ENCODE assay signal across 9 mouse cellular contexts in genomic region chrX:145848937-145849783, GRCm38 (mm10).
A peak's percentile ranks its signal among the peaks of the same experiment; 100 is the strongest.
DNase-seq lines count a peak whose midpoint lies in the region; ATAC-seq and TF ChIP-seq lines count a peak whose summit lies in the region.
"Had no signal": no experiment of that assay in that cellular context is flagged by ENCODE, and none has a peak within 500 bp of the region (broad histone marks: within the 10 kb centered on the region; RNA-seq: fewer than 3 reads in every experiment).

No protein-coding gene starts in this region.

- WGBS in forebrain, embryonic 15.5 days, result 71% methylated on average over 13 of the region's 13 CpGs
- WGBS in forebrain, embryonic 12.5 days, result 78% methylated on average over 13 of the region's 13 CpGs
- WGBS in forebrain, postnatal 0 days, result 66% methylated on average over 13 of the region's 13 CpGs
- 37% methylated on average over 13 of the region's 13 CpGs for WGBS in kidney, adult 2 months
- WGBS in limb, embryonic 15.5 days, result 60% methylated on average over 13 of the region's 13 CpGs

- DNase-seq in adrenal gland, adult 8-10 months, result peak; percentile 6
- DNase-seq in forebrain, postnatal 0 days, result peak; percentile 57
- peak; percentile 69 for DNase-seq in kidney, adult 2 months
- DNase-seq in right cerebral cortex, postnatal 4 days, result peak; percentile 53
- no peak for DNase-seq in retina, embryonic 14.5 days (ENCODE audit: low spot score)

- H3K4me3 ChIP-seq in forebrain, embryonic 15.5 days, result no peak overlapping the region
- no peak overlapping the region for H3K4me3 ChIP-seq in forebrain, embryonic 12.5 days (replicated peaks)
- H3K4me3 ChIP-seq in forebrain, postnatal 0 days (ENCODE audit: low read depth, low read length), result no peak overlapping the region
- no peak overlapping the region for H3K4me3 ChIP-seq in kidney, adult 2 months (ENCODE audit: insufficient read depth, low read depth, low read length)
- no peak overlapping the region for H3K4me3 ChIP-seq in limb, embryonic 15.5 days
- H3K4me3 ChIP-seq: limb, embryonic 12.5 days had no signal

- H3K9ac ChIP-seq in forebrain, embryonic 15.5 days (replicated peaks), result no peak overlapping the region
- H3K9ac ChIP-seq in forebrain, embryonic 12.5 days, result no peak overlapping the region
- no peak overlapping the region for H3K9ac ChIP-seq in forebrain, postnatal 0 days
- H3K9ac ChIP-seq in limb, embryonic 15.5 days, result no peak overlapping the region
- H3K9ac ChIP-seq: limb, embryonic 12.5 days had no signal

- H3K4me1 ChIP-seq in forebrain, embryonic 15.5 days, result no peaks in the 10 kb centered on the region
- H3K4me1 ChIP-seq in forebrain, embryonic 12.5 days, result no peaks in the 10 kb centered on the region
- H3K4me1 ChIP-seq in forebrain, postnatal 0 days (ENCODE audit: insufficient read depth), result no peaks in the 10 kb centered on the region
- peaks cover 4% of the 10 kb centered on the region; the same call in 1 of the 2 replicates for H3K4me1 ChIP-seq in kidney, adult 2 months (ENCODE audit: control insufficient read depth, insufficient read depth, low read length)
- H3K4me1 ChIP-seq in limb, embryonic 15.5 days, result no peaks in the 10 kb centered on the region
- H3K4me1 ChIP-seq: limb, embryonic 12.5 days had no signal

- no peak for TF ChIP-seq CTCF in forebrain, postnatal 0 days (IDR thresholded peaks at IDR 0.05; ENCODE audit: low read depth)
- no peak for TF ChIP-seq CTCF in kidney, adult 2 months (conservative IDR thresholded peaks at IDR 0.05; ENCODE audit: insufficient read depth, insufficient read length, low read depth, low read length)

- H3K27me3 ChIP-seq in forebrain, embryonic 15.5 days, result no peaks in the 10 kb centered on the region
- H3K27me3 ChIP-seq in forebrain, embryonic 12.5 days, result no peaks in the 10 kb centered on the region
- no peaks in the 10 kb centered on the region for H3K27me3 ChIP-seq in forebrain, postnatal 0 days (ENCODE audit: insufficient read depth, low read length)
- no peaks in the 10 kb centered on the region for H3K27me3 ChIP-seq in kidney, adult 2 months (replicated peaks; ENCODE audit: control insufficient read depth, insufficient read depth, low read length)
- H3K27me3 ChIP-seq in limb, embryonic 15.5 days, result no peaks in the 10 kb centered on the region
- H3K27me3 ChIP-seq: limb, embryonic 12.5 days had no signal

- H3K27ac ChIP-seq in forebrain, embryonic 15.5 days (replicated peaks), result no peak overlapping the region
- H3K27ac ChIP-seq in forebrain, embryonic 12.5 days, result no peak overlapping the region
- H3K27ac ChIP-seq in forebrain, postnatal 0 days (ENCODE audit: low read depth, low read length), result no peak overlapping the region
- H3K27ac ChIP-seq in kidney, adult 2 months (ENCODE audit: insufficient read depth, low read depth, low read length), result no peak overlapping the region
- no peak overlapping the region for H3K27ac ChIP-seq in limb, embryonic 15.5 days
- H3K27ac ChIP-seq: limb, embryonic 12.5 days had no signal

- no peak for TF ChIP-seq POLR2A in kidney, adult 2 months (IDR thresholded peaks at IDR 0.05; ENCODE audit: low read depth, low read length)

- H3K9me3 ChIP-seq in forebrain, embryonic 15.5 days, result no peaks in the 10 kb centered on the region
- H3K9me3 ChIP-seq in forebrain, embryonic 12.5 days, result no peaks in the 10 kb centered on the region
- no peaks in the 10 kb centered on the region for H3K9me3 ChIP-seq in forebrain, postnatal 0 days (ENCODE audit: low read length)
- H3K9me3 ChIP-seq in limb, embryonic 15.5 days, result no peaks in the 10 kb centered on the region
- H3K9me3 ChIP-seq: limb, embryonic 12.5 days had no signal

- H3K4me2 ChIP-seq in forebrain, embryonic 15.5 days (replicated peaks), result no peak overlapping the region
- H3K4me2 ChIP-seq in forebrain, embryonic 12.5 days, result no peak overlapping the region
- no peak overlapping the region for H3K4me2 ChIP-seq in forebrain, postnatal 0 days (ENCODE audit: low read depth)
- no peak overlapping the region for H3K4me2 ChIP-seq in limb, embryonic 15.5 days
- H3K4me2 ChIP-seq: limb, embryonic 12.5 days had no signal

- ATAC-seq in forebrain, embryonic 15.5 days (replicated peaks), result peak; percentile 57; the same call in 1 of the 2 replicates
- ATAC-seq in forebrain, embryonic 12.5 days (ENCODE audit: low FRiP score), result no peak
- ATAC-seq in forebrain, postnatal 0 days, result peak; percentile 90
- ATAC-seq in limb, embryonic 15.5 days (ENCODE audit: insufficient number of reproducible peaks, low FRiP score, low TSS enrichment, low read depth), result peak; percentile 63; the same call in 1 of the 2 replicates

- H3K36me3 ChIP-seq in forebrain, embryonic 15.5 days, result no peaks in the 10 kb centered on the region
- H3K36me3 ChIP-seq in forebrain, embryonic 12.5 days (replicated peaks), result no peaks in the 10 kb centered on the region
- H3K36me3 ChIP-seq in forebrain, postnatal 0 days (ENCODE audit: insufficient read depth), result no peaks in the 10 kb centered on the region
- H3K36me3 ChIP-seq in kidney, adult 2 months (ENCODE audit: control insufficient read depth, insufficient read depth, low read length), result no peaks in the 10 kb centered on the region
- H3K36me3 ChIP-seq in limb, embryonic 15.5 days, result no peaks in the 10 kb centered on the region
- H3K36me3 ChIP-seq: limb, embryonic 12.5 days had no signal
